Comparison of ENCODE assay signal across 20 mouse cellular contexts in the genomic region with DNA sequence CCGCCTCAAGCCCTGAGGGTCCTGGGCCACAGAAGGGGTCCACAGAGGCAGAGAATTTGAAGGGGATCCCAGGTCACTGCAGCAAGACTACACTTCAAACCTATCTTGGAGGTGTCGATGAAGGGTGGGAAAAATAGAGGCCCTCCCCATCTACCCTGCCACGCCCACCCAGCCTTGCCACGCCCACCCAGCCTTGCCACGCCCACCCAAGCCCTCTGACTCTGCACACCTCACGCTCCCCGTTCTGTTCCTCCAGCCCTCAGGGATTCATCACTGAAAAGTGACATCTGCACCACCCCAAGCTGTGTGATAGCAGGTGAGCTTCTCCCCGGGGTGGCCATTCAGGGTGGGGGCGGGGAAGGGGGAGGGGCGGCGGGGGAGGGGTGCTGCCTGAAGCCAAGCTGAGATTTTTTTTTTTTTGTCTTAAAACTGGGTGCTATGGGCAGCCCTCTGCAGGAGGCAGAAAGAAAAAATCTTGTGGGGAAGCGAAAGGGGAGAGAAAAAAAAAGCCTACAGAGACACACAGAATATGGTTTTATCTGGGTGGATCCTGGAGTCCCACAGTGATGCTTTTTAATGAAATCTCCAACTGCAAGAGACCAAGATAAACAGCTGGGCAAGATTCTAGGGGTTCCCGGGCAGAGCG. TPM values are rescaled to one million over a fixed set of nuclear protein-coding genes. Genes with fewer than 3 reads are reported as not detected.
DNase-seq lines count a peak whose midpoint lies in the region; ATAC-seq and TF ChIP-seq lines count a peak whose summit lies in the region.
"Had no signal": no experiment of that assay in that cellular context is flagged by ENCODE, and none has a peak within 500 bp of the region (broad histone marks: within the 10 kb centered on the region; RNA-seq: fewer than 3 reads in every experiment).

No protein-coding gene starts in this region.

- peaks cover 7% of the 10 kb centered on the region; the same call in 1 of the 2 replicates for H3K27me3 ChIP-seq in liver, embryonic 11.5 days (replicated peaks; ENCODE audit: control insufficient read depth, insufficient read depth, low read length)
- H3K27me3 ChIP-seq in stomach, embryonic 16.5 days (ENCODE audit: control insufficient read depth, insufficient read depth, low read length), result no peaks in the 10 kb centered on the region
- H3K27me3 ChIP-seq in thymus, adult 2 months (ENCODE audit: control insufficient read depth, insufficient read depth, low read length), result no peaks in the 10 kb centered on the region
- H3K27me3 ChIP-seq: embryonic facial prominence, embryonic 12.5 days had no signal

- no peak overlapping the region for H3K4me3 ChIP-seq in liver, embryonic 11.5 days (ENCODE audit: low read depth, low read length)
- no peak overlapping the region for H3K4me3 ChIP-seq in stomach, embryonic 16.5 days (replicated peaks; ENCODE audit: low read length)
- no peak overlapping the region for H3K4me3 ChIP-seq in thymus, adult 2 months (ENCODE audit: control insufficient read depth, insufficient read depth, low read length)
- H3K4me3 ChIP-seq: embryonic facial prominence, embryonic 12.5 days; forebrain, embryonic 12.5 days; hindbrain, embryonic 10.5 days had no signal

- WGBS in liver, embryonic 11.5 days, result 24% methylated on average over 14 of the region's 14 CpGs
- 23% methylated on average over 14 of the region's 14 CpGs for WGBS in stomach, embryonic 16.5 days
- 34% methylated on average over 14 of the region's 14 CpGs for WGBS in thymus, adult 2 months

- H3K9ac ChIP-seq in liver, embryonic 11.5 days (ENCODE audit: low read depth, low read length), result no peak overlapping the region
- peak overlapping the region; percentile 11; the same call in 1 of the 2 replicates for H3K9ac ChIP-seq in stomach, embryonic 16.5 days (ENCODE audit: low read length)
- H3K9ac ChIP-seq: embryonic facial prominence, embryonic 12.5 days; forebrain, embryonic 12.5 days had no signal

- H3K4me1 ChIP-seq in liver, embryonic 11.5 days (replicated peaks; ENCODE audit: control insufficient read depth, insufficient read depth, low read length), result peaks cover 20% of the 10 kb centered on the region
- peaks cover 5% of the 10 kb centered on the region for H3K4me1 ChIP-seq in stomach, embryonic 16.5 days (ENCODE audit: control insufficient read depth, insufficient read depth, low read length)
- peaks cover 2% of the 10 kb centered on the region; the same call in 1 of the 2 replicates for H3K4me1 ChIP-seq in thymus, adult 2 months (replicated peaks; ENCODE audit: control insufficient read depth, insufficient read depth, low read length)

- no peak overlapping the region; the same call in 1 of the 2 replicates for H3K27ac ChIP-seq in liver, embryonic 11.5 days (ENCODE audit: low read depth, low read length)
- no peak overlapping the region for H3K27ac ChIP-seq in stomach, embryonic 16.5 days (ENCODE audit: low read length)
- H3K27ac ChIP-seq in thymus, adult 2 months (ENCODE audit: control insufficient read depth, insufficient read depth, low read length), result no peak overlapping the region
- H3K27ac ChIP-seq: embryonic facial prominence, embryonic 12.5 days; forebrain, embryonic 12.5 days; macrophage had no signal

- no peaks in the 10 kb centered on the region for H3K36me3 ChIP-seq in liver, embryonic 11.5 days (ENCODE audit: control insufficient read depth, insufficient read depth, low read length)
- H3K36me3 ChIP-seq in stomach, embryonic 16.5 days (ENCODE audit: control insufficient read depth, insufficient read depth, low read length), result no peaks in the 10 kb centered on the region
- no peaks in the 10 kb centered on the region for H3K36me3 ChIP-seq in thymus, adult 2 months (ENCODE audit: control insufficient read depth, insufficient read depth, low read length)
- H3K36me3 ChIP-seq: embryonic facial prominence, embryonic 12.5 days; forebrain, embryonic 12.5 days; hindbrain, embryonic 10.5 days had no signal

- no peak for TF ChIP-seq CTCF in thymus, adult 2 months (IDR thresholded peaks at IDR 0.05; ENCODE audit: borderline replicate concordance, control insufficient read depth, extremely low read depth, insufficient read depth, low read length, poor library complexity)

- peak overlapping the region; percentile 4; the same call in 1 of the 2 replicates for H3K4me2 ChIP-seq in liver, embryonic 11.5 days
- H3K4me2 ChIP-seq in stomach, embryonic 16.5 days (ENCODE audit: low read depth, low read length), result no peak overlapping the region
- H3K4me2 ChIP-seq: embryonic facial prominence, embryonic 12.5 days; forebrain, embryonic 12.5 days; heart, embryonic 11.5 days had no signal

- peak; percentile 89 for DNase-seq in heart, adult 11 months
- DNase-seq in heart, adult 8-10 months (ENCODE audit: low spot score), result no peak
- peak; percentile 35 for DNase-seq in thymus, postnatal 4 days
- DNase-seq in thymus, postnatal 0 days (ENCODE audit: low spot score), result no peak
- DNase-seq in liver, embryonic 11.5 days (ENCODE audit: low spot score), result no peak
- no peak for DNase-seq in cerebellum, postnatal 4 days (ENCODE audit: low spot score in 2 of 2)
- DNase-seq in thymus, adult 2 months, result no peak
- DNase-seq: cerebellum, postnatal 36 days; kidney, postnatal 14 days; lung, adult 2 months had no signal

- H3K9me3 ChIP-seq in liver, embryonic 11.5 days (ENCODE audit: control insufficient read depth, low read length), result no peaks in the 10 kb centered on the region
- no peaks in the 10 kb centered on the region for H3K9me3 ChIP-seq in stomach, embryonic 16.5 days (replicated peaks; ENCODE audit: control insufficient read depth, low read length)
- H3K9me3 ChIP-seq: embryonic facial prominence, embryonic 12.5 days; forebrain, embryonic 12.5 days; hindbrain, embryonic 10.5 days had no signal

- TF ChIP-seq POLR2A in thymus, adult 2 months (IDR thresholded peaks at IDR 0.05; ENCODE audit: control insufficient read depth, extremely low read depth, insufficient read depth, low read length, poor library complexity), result no peak

- ATAC-seq in liver, embryonic 11.5 days (replicated peaks; ENCODE audit: low FRiP score), result peak; percentile 44
- ATAC-seq in stomach, embryonic 16.5 days (ENCODE audit: insufficient read depth, low FRiP score), result no peak
- ATAC-seq: intestine, postnatal 0 days had no signal

RNA-seq across cellular contexts. Expression of gene Mmel1, which starts 12.8 kb away (rescaled TPM):
- under 1 TPM in 2 of 4 experiments, not detected in 2; 0.16 to 0.20 TPM for total RNA-seq in heart, adult 8-10 months (2022)
- 0.22 and 0.26 TPM in 2 replicates for polyA plus RNA-seq in thymus, postnatal 0 days (2015; fragmentation: Nextera tagmentation; extraction: Ambion mirVana)
- 0.25 and 0.31 TPM in 2 replicates for polyA plus RNA-seq in liver, embryonic 11.5 days (2014; fragmentation: Nextera tagmentation; extraction: Ambion mirVana)
- 0.20 and 0.30 TPM in 2 replicates for polyA plus RNA-seq in stomach, embryonic 16.5 days (2015; fragmentation: Nextera tagmentation; extraction: Ambion mirVana)
- polyA plus RNA-seq in thymus, adult 2 months (2012; rRNA removed), result 0.23 TPM in 2 replicates
- total RNA-seq: gastrocnemius, adult 18-20 months had no signal
- polyA plus RNA-seq: macrophage had no signal

RNA-seq across cellular contexts. Expression of gene Fam213b, which starts 16.8 kb away (rescaled TPM):
- total RNA-seq in heart, adult 8-10 months (2022), result 100 to 1,000 TPM in 2 of 4 experiments, 10 to 100 TPM in 2; 92.4 to 111 (median 101) TPM
- 229 and 245 TPM in 2 replicates for polyA plus RNA-seq in thymus, postnatal 0 days (2015; fragmentation: Nextera tagmentation; extraction: Ambion mirVana)
- 17.4 and 20.1 TPM in 2 replicates for polyA plus RNA-seq in liver, embryonic 11.5 days (2014; fragmentation: Nextera tagmentation; extraction: Ambion mirVana)
- polyA plus RNA-seq in stomach, embryonic 16.5 days (2015; fragmentation: Nextera tagmentation; extraction: Ambion mirVana), result 29.5 and 34.1 TPM in 2 replicates
- polyA plus RNA-seq in thymus, adult 2 months (2012; rRNA removed), result 77.1 and 105 TPM in 2 replicates

RNA-seq across cellular contexts. Expression of gene Ttc34, which starts 44.9 kb away (rescaled TPM):
- total RNA-seq in heart, adult 8-10 months (2022), result under 1 TPM in 3 of 4 experiments, not detected in 1; 0.06 to 0.34 (median 0.11) TPM
- polyA plus RNA-seq in thymus, postnatal 0 days (2015; fragmentation: Nextera tagmentation; extraction: Ambion mirVana), result 0.03 and 0.04 TPM in 2 replicates
- polyA plus RNA-seq in liver, embryonic 11.5 days (2014; fragmentation: Nextera tagmentation; extraction: Ambion mirVana), result 0.10 TPM in 1 of 2 replicates, not detected in the other
- 0.04 and 0.09 TPM in 2 replicates for polyA plus RNA-seq in stomach, embryonic 16.5 days (2015; fragmentation: Nextera tagmentation; extraction: Ambion mirVana)
- polyA plus RNA-seq in thymus, adult 2 months (2012; rRNA removed), result 0.18 and 0.38 TPM in 2 replicates
- total RNA-seq: monocyte, adult 5-6 weeks had no signal
- polyA plus RNA-seq: intestine, postnatal 0 days; macrophage had no signal

RNA-seq across cellular contexts. Expression of gene Tnfrsf14, which starts 46.2 kb away (rescaled TPM):
- total RNA-seq in heart, adult 8-10 months (2022), result 1 to 10 TPM; 4.0 to 9.1 (median 4.5) TPM
- 5.3 and 6.4 TPM in 2 replicates for polyA plus RNA-seq in thymus, postnatal 0 days (2015; fragmentation: Nextera tagmentation; extraction: Ambion mirVana)
- 23.1 and 24.4 TPM in 2 replicates for polyA plus RNA-seq in liver, embryonic 11.5 days (2014; fragmentation: Nextera tagmentation; extraction: Ambion mirVana)
- polyA plus RNA-seq in stomach, embryonic 16.5 days (2015; fragmentation: Nextera tagmentation; extraction: Ambion mirVana), result 4.3 and 4.6 TPM in 2 replicates
- polyA plus RNA-seq in thymus, adult 2 months (2012; rRNA removed), result 215 and 227 TPM in 2 replicates
- polyA plus RNA-seq: neural tube, embryonic 14.5 days had no signal

Comparison
In these comparisons a context has a peak if more than half of its experiments do, and no peak if none do; other contexts are left out.
1. DNase-seq: peak in heart, adult 11 months (single experiment) and thymus, postnatal 4 days (single experiment); none in heart, adult 8-10 months (single experiment), thymus, postnatal 0 days (single experiment), liver, embryonic 11.5 days (single experiment), cerebellum, postnatal 4 days (0 of 2) and thymus, adult 2 months (single experiment).